Mouse (Mus musculus): ENCODE measurements around the gene Cntnap2. TPM values are rescaled to one million over a fixed set of nuclear protein-coding genes. Genes with fewer than 3 reads are reported as not detected.

Cntnap2 gene
- 7.8 and 8.3 TPM in 2 replicates for polyA plus RNA-seq (2016; fragmentation: Nextera tagmentation; extraction: Ambion mirVana)

- Histone ChIP-seq H3K4me3 (peak within 1 kb of the TSS; percentile 50), H3K36me3 (replicated peaks) (no peaks in the 10 kb centered on the region), H3K27me3 (replicated peaks; ENCODE audit: low read depth, poor library complexity, severe bottlenecking) (peaks cover 19% of the 10 kb centered on the region), H3K9me3 (no peaks in the 10 kb centered on the region), H3K4me1 (peaks cover 7% of the 10 kb centered on the region), H3K27ac (replicated peaks) (no peak within 1 kb of the TSS)
- WGBS = 12% methylated on average over 8 of the region's 8 CpGs
- peak; percentile 86 for DNase-seq (ENCODE audit: low spot score)
These were observed at the start of gene Cntnap2 for GRCm38 (mm10) chr6:45059091-45059490. TSS of gene Cntnap2 (plus strand) at chr6:45059357.

- Histone ChIP-seq H3K36me3 (replicated peaks) (no peaks in the 10 kb centered on the region), H3K4me1 (no peaks in the 10 kb centered on the region), H3K27ac (replicated peaks) (no peak overlapping the region), H3K27me3 (replicated peaks; ENCODE audit: low read depth, poor library complexity, severe bottlenecking) (no peaks in the 10 kb centered on the region), H3K4me3 (no peak overlapping the region), H3K9me3 (no peaks in the 10 kb centered on the region)
- peak; percentile 38 for DNase-seq (ENCODE audit: low spot score)
- 34% methylated on average over 9 of the region's 9 CpGs for WGBS
These were observed 33.0 kb upstream of the Cntnap2 start for GRCm38 (mm10) chr6:45026011-45026682.

- H3K4me1 ChIP-seq = no peaks in the 10 kb centered on the region
- WGBS = 70% methylated on average over 1 of the region's 1 CpGs
- H3K4me3 ChIP-seq = no peak overlapping the region
- no peaks in the 10 kb centered on the region for H3K36me3 ChIP-seq (replicated peaks)
- H3K27me3 ChIP-seq (replicated peaks; ENCODE audit: low read depth, poor library complexity, severe bottlenecking) = no peaks in the 10 kb centered on the region
- H3K27ac ChIP-seq (replicated peaks) = no peak overlapping the region
- no peaks in the 10 kb centered on the region for H3K9me3 ChIP-seq
- DNase-seq (ENCODE audit: low spot score) = no peak
These were observed 19.7 kb upstream of the Cntnap2 start for GRCm38 (mm10) chr6:45039454-45039853.

GRCm38 (mm10) chr6:45059556-45060471 is 657 bp downstream of the Cntnap2 start:
- Histone ChIP-seq H3K36me3 (replicated peaks) (no peaks in the 10 kb centered on the region), H3K4me1 (peaks cover 7% of the 10 kb centered on the region), H3K4me3 (peak overlapping the region; percentile 50), H3K9me3 (no peaks in the 10 kb centered on the region), H3K27ac (replicated peaks) (no peak overlapping the region), H3K27me3 (replicated peaks; ENCODE audit: low read depth, poor library complexity, severe bottlenecking) (peaks cover 19% of the 10 kb centered on the region)
- DNase-seq (ENCODE audit: low spot score) = peak; percentile 51
- 3% methylated on average over 36 of the region's 37 CpGs for WGBS

GRCm38 (mm10) chr6:45062214-45062997 is 3.2 kb downstream of the Cntnap2 start:
- WGBS = 71% methylated on average over 5 of the region's 5 CpGs
- no peak for DNase-seq (ENCODE audit: low spot score)
- Histone ChIP-seq H3K36me3 (replicated peaks) (no peaks in the 10 kb centered on the region), H3K4me1 (peaks cover 7% of the 10 kb centered on the region), H3K27ac (replicated peaks) (no peak overlapping the region), H3K27me3 (replicated peaks; ENCODE audit: low read depth, poor library complexity, severe bottlenecking) (peaks cover 19% of the 10 kb centered on the region), H3K9me3 (no peaks in the 10 kb centered on the region), H3K4me3 (no peak overlapping the region)

- no peaks in the 10 kb centered on the region for H3K36me3 ChIP-seq (replicated peaks)
These were observed 29.1 kb downstream of the Cntnap2 start for GRCm38 (mm10) chr6:45088304-45088703.

GRCm38 (mm10) chr6:45113613-45114012 is 54.5 kb downstream of the Cntnap2 start:
- Histone ChIP-seq H3K27ac (replicated peaks) (no peak overlapping the region), H3K9me3 (no peaks in the 10 kb centered on the region), H3K36me3 (replicated peaks) (no peaks in the 10 kb centered on the region), H3K4me3 (no peak overlapping the region), H3K27me3 (replicated peaks; ENCODE audit: low read depth, poor library complexity, severe bottlenecking) (no peaks in the 10 kb centered on the region), H3K4me1 (no peaks in the 10 kb centered on the region)
- DNase-seq (ENCODE audit: low spot score) = no peak

More at GRCm38 (mm10) chr6:45088304-45088703, 29.1 kb downstream of the Cntnap2 start:
- 82% methylated on average over 1 of the region's 1 CpGs for WGBS
- DNase-seq (ENCODE audit: low spot score) = no peak
- Histone ChIP-seq H3K4me1 (no peaks in the 10 kb centered on the region), H3K27ac (replicated peaks) (no peak overlapping the region), H3K9me3 (no peaks in the 10 kb centered on the region), H3K4me3 (no peak overlapping the region), H3K27me3 (replicated peaks; ENCODE audit: low read depth, poor library complexity, severe bottlenecking) (no peaks in the 10 kb centered on the region)

GRCm38 (mm10) chr6:45144882-45145281 is 85.7 kb downstream of the Cntnap2 start:
- Histone ChIP-seq H3K4me1 (no peaks in the 10 kb centered on the region), H3K36me3 (replicated peaks) (no peaks in the 10 kb centered on the region), H3K4me3 (no peak overlapping the region), H3K9me3 (no peaks in the 10 kb centered on the region), H3K27me3 (replicated peaks; ENCODE audit: low read depth, poor library complexity, severe bottlenecking) (no peaks in the 10 kb centered on the region), H3K27ac (replicated peaks) (no peak overlapping the region)
- no peak for DNase-seq (ENCODE audit: low spot score)
- WGBS = 85% methylated on average over 2 of the region's 2 CpGs

GRCm38 (mm10) chr6:45205039-45205438 is 145.9 kb downstream of the Cntnap2 start:
- Histone ChIP-seq H3K4me1 (no peaks in the 10 kb centered on the region), H3K36me3 (replicated peaks) (no peaks in the 10 kb centered on the region), H3K4me3 (no peak overlapping the region), H3K27ac (replicated peaks) (no peak overlapping the region), H3K27me3 (replicated peaks; ENCODE audit: low read depth, poor library complexity, severe bottlenecking) (no peaks in the 10 kb centered on the region), H3K9me3 (no peaks in the 10 kb centered on the region)
- DNase-seq (ENCODE audit: low spot score) = no peak
- WGBS = 82% methylated on average over 2 of the region's 2 CpGs

GRCm38 (mm10) chr6:45214330-45214729 is 155.2 kb downstream of the Cntnap2 start:
- DNase-seq (ENCODE audit: low spot score) = no peak

GRCm38 (mm10) chr6:45229002-45229401 is 169.8 kb downstream of the Cntnap2 start:
- DNase-seq (ENCODE audit: low spot score) = no peak
- no peak overlapping the region for H3K4me3 ChIP-seq
- no peaks in the 10 kb centered on the region for H3K36me3 ChIP-seq (replicated peaks)
- H3K9me3 ChIP-seq = no peaks in the 10 kb centered on the region
- 90% methylated on average over 1 of the region's 1 CpGs for WGBS
- no peaks in the 10 kb centered on the region for H3K4me1 ChIP-seq
- H3K27ac ChIP-seq (replicated peaks) = no peak overlapping the region
- H3K27me3 ChIP-seq (replicated peaks; ENCODE audit: low read depth, poor library complexity, severe bottlenecking) = no peaks in the 10 kb centered on the region

More at GRCm38 (mm10) chr6:45214330-45214729, 155.2 kb downstream of the Cntnap2 start:
- Histone ChIP-seq H3K36me3 (replicated peaks) (no peaks in the 10 kb centered on the region), H3K9me3 (no peaks in the 10 kb centered on the region), H3K27ac (replicated peaks) (no peak overlapping the region), H3K4me1 (no peaks in the 10 kb centered on the region), H3K27me3 (replicated peaks; ENCODE audit: low read depth, poor library complexity, severe bottlenecking) (no peaks in the 10 kb centered on the region), H3K4me3 (no peak overlapping the region)
- 42% methylated on average over 1 of the region's 1 CpGs for WGBS

- DNase-seq (ENCODE audit: low spot score) = no peak
- Histone ChIP-seq H3K4me1 (no peaks in the 10 kb centered on the region), H3K27me3 (replicated peaks; ENCODE audit: low read depth, poor library complexity, severe bottlenecking) (no peaks in the 10 kb centered on the region), H3K27ac (replicated peaks) (no peak overlapping the region), H3K9me3 (no peaks in the 10 kb centered on the region), H3K36me3 (replicated peaks) (no peaks in the 10 kb centered on the region), H3K4me3 (no peak overlapping the region)
- 83% methylated on average over 3 of the region's 3 CpGs for WGBS
These were observed 173.4 kb downstream of the Cntnap2 start for GRCm38 (mm10) chr6:45232571-45232970.
